Mouse (Mus musculus): Measurements from ENCODE around the gene B130006D01Rik. TPM values are rescaled to one million over a fixed set of nuclear protein-coding genes. Genes with fewer than 3 reads are reported as not detected.

B130006D01Rik gene
- polyA plus RNA-seq (2012; rRNA removed): not detected in 2 replicates

GRCm38 (mm10) chr11:95723287-95723686 is at the start of gene B130006D01Rik:
B130006D01Rik (plus strand) TSS chr11:95723587.

DNA sequence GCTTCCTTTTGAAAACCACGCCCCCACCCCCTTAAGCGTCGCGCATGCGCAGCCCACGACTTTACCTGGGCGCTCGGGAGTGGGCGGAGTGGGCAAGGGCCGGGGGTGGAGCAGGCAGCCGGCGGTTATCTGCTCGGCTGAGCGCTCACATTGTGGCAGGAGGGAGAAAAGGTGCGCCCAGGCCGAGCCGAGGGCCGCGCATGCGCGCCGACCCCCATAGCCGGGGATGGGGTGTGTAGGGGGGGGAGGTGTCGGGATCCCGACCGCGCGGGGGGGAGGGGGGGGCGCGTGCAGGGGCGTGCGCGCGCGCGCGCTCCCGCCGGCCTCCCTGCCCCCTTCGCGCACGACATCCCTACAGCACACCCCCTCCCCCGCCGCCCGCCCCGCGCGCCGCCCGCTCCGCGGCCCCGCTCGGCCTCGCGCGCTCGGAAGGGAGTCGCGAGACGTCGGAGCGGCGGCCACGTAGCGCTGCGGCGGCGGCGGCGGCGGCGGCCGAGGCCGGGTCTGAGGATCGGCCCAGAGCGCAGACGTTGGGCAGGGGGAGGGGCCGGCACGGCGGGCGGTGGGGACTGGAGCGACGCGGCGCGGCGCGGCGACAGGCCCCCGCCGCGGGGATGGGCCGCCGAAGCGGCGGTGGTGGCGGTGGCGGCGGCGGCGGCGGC is 10.7 kb upstream of the B130006D01Rik start, which contains the start of gene Zfp652:
Gene Zfp652 (plus strand): TSS at position 111 of the 662 bp plus-strand sequence.

Other genes starting within 250 kb of the B130006D01Rik start
- 1.9 and 2.3 TPM in 2 replicates for gene Nxph3, start 209.0 kb upstream of the B130006D01Rik start, polyA plus RNA-seq (2012; rRNA removed)
- 9.7 and 10.0 TPM in 2 replicates for gene Ngfr, start 135.9 kb upstream of the B130006D01Rik start, polyA plus RNA-seq (2012; rRNA removed)
- gene Phb, start 56.6 kb upstream of the B130006D01Rik start, polyA plus RNA-seq (2012; rRNA removed): 67.1 and 70.8 TPM in 2 replicates
- 18.1 and 19.4 TPM in 2 replicates for gene Zfp652, start 10.9 kb upstream of the B130006D01Rik start, polyA plus RNA-seq (2012; rRNA removed)
- gene Phospho1, start 100.9 kb downstream of the B130006D01Rik start, polyA plus RNA-seq (2012; rRNA removed): 80.3 and 114 TPM in 2 replicates
- gene Gngt2, start 113.6 kb downstream of the B130006D01Rik start, polyA plus RNA-seq (2012; rRNA removed): 2.2 and 2.9 TPM in 2 replicates
- gene Abi3, start 118.9 kb downstream of the B130006D01Rik start, polyA plus RNA-seq (2012; rRNA removed): 34.4 and 42.0 TPM in 2 replicates
- 87.6 and 130 TPM in 2 replicates for gene B4galnt2, start 191.3 kb downstream of the B130006D01Rik start, polyA plus RNA-seq (2012; rRNA removed)